Mouse (Mus musculus) cortical plate, adult 2 months (tissue): ENCODE data around the gene Pcbp3.

ENCODE experiments used
- CTCF ChIP-seq: fragments of 200-500 bp; IDR thresholded peaks from 2 replicates; pipeline ENCODE4 v1.5.1; 2011; ENCODE audit warnings: mild to moderate bottlenecking, control low read depth, low read length; ENCODE audit not compliant: insufficient read depth; ENCODE audit errors: extremely low read depth
- POLR2A ChIP-seq: fragments of 200-500 bp; IDR thresholded peaks from 2 replicates; pipeline ENCODE4 v1.6.1; 2011; ENCODE audit warnings: mild to moderate bottlenecking, low read length, control low read depth; ENCODE audit not compliant: insufficient read depth; ENCODE audit errors: extremely low read depth

- TF ChIP-seq CTCF (no peak), POLR2A (no peak)
These were observed 59.1 kb downstream of the Pcbp3 start for GRCm38 (mm10) chr10:76902588-76902987.
